Mouse (Mus musculus) hindbrain, postnatal 0 days (tissue): ENCODE results near the gene P2rx5. TPM values are rescaled to one million over a fixed set of nuclear protein-coding genes. Genes with fewer than 3 reads are reported as not detected.

ENCODE experiments used
- ATAC-seq: fragments of 200-750 bp; cut with Nextera tagmentation; 2 replicates; pipeline ENCODE4 v1.8.0; 2017; ENCODE audit warnings: mild to moderate bottlenecking, moderate TSS enrichment, moderate library complexity
- DNase-seq: peaks from one replicate; pipeline ENCODE4 v3.0.0-alpha.2; 2015; ENCODE audit warnings: low spot score
- H3K27ac ChIP-seq: fragments of 300-500 bp; sonication (generic); 2 replicates; pipeline ENCODE4 v1.5.1; 2014; ENCODE audit warnings: mild to moderate bottlenecking
- H3K27me3 ChIP-seq: fragments of 300-500 bp; sonication (generic); 2 replicates; pipeline ENCODE4 v1.6.1; 2014; ENCODE audit warnings: low read length, mixed read lengths; ENCODE audit not compliant: insufficient read depth
- H3K36me3 ChIP-seq: fragments of 300-500 bp; sonication (generic); 2 replicates; pipeline ENCODE4 v1.6.1; 2014; ENCODE audit warnings: low read length, mixed read lengths; ENCODE audit not compliant: insufficient read depth
- H3K4me1 ChIP-seq: fragments of 300-500 bp; sonication (generic); 2 replicates; pipeline ENCODE4 v1.6.1; 2014; ENCODE audit warnings: antibody characterized with exemption, low read length, mixed read lengths; ENCODE audit not compliant: insufficient read depth
- H3K4me2 ChIP-seq: fragments of 300-500 bp; sonication (generic); 2 replicates; pipeline ENCODE4 v1.6.1; 2014; ENCODE audit warnings: low read depth, mild to moderate bottlenecking, low read length, moderate library complexity, mixed read lengths
- H3K4me3 ChIP-seq: fragments of 300-500 bp; sonication (generic); 2 replicates; pipeline ENCODE4 v1.5.1; 2014; ENCODE audit warnings: low read length
- H3K9ac ChIP-seq: fragments of 300-500 bp; sonication (generic); replicated peaks from 2 replicates; pipeline ENCODE4 v1.6.1; 2014; ENCODE audit warnings: mild to moderate bottlenecking, low read length, moderate library complexity, mixed read lengths
- H3K9me3 ChIP-seq: fragments of 300-500 bp; sonication (generic); 2 replicates; pipeline ENCODE4 v1.6.1; 2016; ENCODE audit warnings: low read length, mixed read lengths
- CTCF ChIP-seq: IDR thresholded peaks from 2 replicates; pipeline ENCODE4 v1.5.1; 2016; ENCODE audit warnings: antibody characterized with exemption, control low read depth, low read depth
- WGBS: fragments of 180-500 bp; shearing (Covaris S2); extraction: QIAGEN DNeasy Blood & Tissue Kit; methylation state at CpG from one replicate; pipeline ENCODE4 v1.1.7; 2014; 5-methylcytosine and 5-hydroxymethylcytosine counted together
- polyA plus RNA-seq: library from polyadenylated mRNA; unstranded; fragments of >200 nt; fragmentation: Nextera tagmentation; extraction: Ambion mirVana; gene quantifications from 2 replicates; pipeline ENCODE4 v1.2.1, GENCODE M21; 2015
- total RNA-seq: library from RNA; depleted of rRNA; stranded (reverse); fragments of >200 nt; gene quantifications from 2 replicates; pipeline ENCODE4 v1.2.3, GENCODE M21; 2014

P2rx5 gene
- total and polyA plus RNA-seq, 2 experiments from 2014 or later: 0.48 to 1.2 TPM

DNA sequence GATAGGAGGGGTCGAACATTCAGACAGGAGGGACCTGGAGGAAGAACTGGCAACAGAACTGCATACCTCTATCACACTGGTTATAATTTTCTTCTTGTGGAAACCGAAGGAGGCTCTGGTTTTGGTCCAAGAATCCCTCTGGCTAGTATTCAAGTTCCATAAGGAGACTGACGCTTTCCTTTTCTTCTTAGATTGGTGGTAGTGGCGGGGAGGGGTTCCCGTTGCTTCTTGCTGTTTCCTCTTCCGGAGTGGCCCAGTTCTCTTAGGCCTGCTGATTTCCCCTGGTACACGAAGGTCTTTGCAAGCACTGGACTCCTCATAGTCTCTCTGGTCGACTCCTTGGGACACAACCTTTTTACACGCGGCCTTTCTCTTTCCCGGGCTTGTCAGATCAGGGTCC is 23.1 kb upstream of the P2rx5 start:
- WGBS: 37% methylated on average over 11 of the region's 11 CpGs
- no peak for ATAC-seq
- peak overlapping the region; percentile 50; the same call in 1 of the 2 replicates for H3K9ac ChIP-seq

DNA sequence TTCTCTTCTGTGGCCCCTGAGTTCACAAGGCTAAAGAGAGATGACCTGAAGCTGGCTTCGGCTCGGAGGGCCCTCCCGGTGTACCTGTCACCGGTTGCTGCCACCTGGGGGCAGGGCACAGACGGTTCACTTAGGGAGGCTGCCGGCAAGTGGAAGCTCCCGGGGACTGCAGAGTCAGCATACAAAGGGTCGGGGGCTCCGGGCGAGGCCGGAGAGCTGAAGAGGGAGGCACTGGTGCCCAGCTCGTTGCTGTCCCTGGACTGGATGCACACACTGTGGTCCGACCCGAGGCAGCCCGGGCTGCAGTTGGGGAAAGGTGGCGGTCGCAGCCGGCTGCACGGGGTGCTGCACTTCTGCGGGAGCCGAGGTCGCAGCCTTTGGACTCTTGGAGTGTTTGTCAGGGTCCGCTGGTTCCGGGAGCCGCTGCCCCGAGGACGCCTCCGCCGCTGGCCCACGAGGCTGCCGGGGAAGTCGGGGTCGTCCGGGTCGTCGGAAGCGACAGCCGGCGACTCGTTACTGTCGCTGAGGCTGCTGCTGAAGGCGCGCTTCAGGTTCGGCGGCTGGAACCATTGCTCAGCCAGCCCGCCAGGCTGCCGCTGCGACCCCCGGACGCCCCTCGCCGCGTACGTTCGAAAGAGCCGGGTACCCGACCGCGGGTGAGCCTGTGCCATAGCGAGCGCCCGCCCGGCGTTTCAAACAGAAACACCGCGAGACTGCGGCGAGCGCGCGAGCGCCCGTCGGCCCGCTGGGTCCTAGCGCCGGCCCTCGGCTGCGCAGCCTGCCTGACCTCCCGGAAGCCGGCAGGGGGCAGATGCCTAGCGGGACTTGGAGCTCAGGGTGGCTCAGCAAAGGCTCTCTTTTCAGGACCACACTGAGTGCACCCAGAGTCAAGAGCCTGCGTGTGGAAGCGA is 22.4 kb upstream of the P2rx5 start, which contains the start of gene Haspin:
Gene Haspin, minus strand, starts transcription at position 704 of the 911 bp plus-strand sequence.
- Histone ChIP-seq H3K27me3 (no peaks in the 10 kb centered on the region), H3K4me2 (peak within 1 kb of the TSS; percentile 72), H3K4me3 (peak within 1 kb of the TSS; percentile 79), H3K4me1 (peaks cover 4% of the 10 kb centered on the region; the same call in 1 of the 2 replicates), H3K36me3 (no peaks in the 10 kb centered on the region), H3K27ac (no peak within 1 kb of the TSS), H3K9ac (peak within 1 kb of the TSS; percentile 50), H3K9me3 (no peaks in the 10 kb centered on the region)
- 1% methylated on average over 84 of the region's 84 CpGs for WGBS
- DNase-seq: peak; percentile 96
- ATAC-seq: peak; percentile 96
- TF ChIP-seq CTCF: peak; percentile 82

More for the DNA sequence above, 23.1 kb upstream of the P2rx5 start:
- Histone ChIP-seq H3K9me3 (no peaks in the 10 kb centered on the region), H3K4me1 (peaks cover 4% of the 10 kb centered on the region; the same call in 1 of the 2 replicates), H3K4me2 (peak overlapping the region; percentile 72), H3K27me3 (no peaks in the 10 kb centered on the region), H3K4me3 (peak overlapping the region; percentile 79), H3K36me3 (no peaks in the 10 kb centered on the region), H3K27ac (no peak overlapping the region)
- DNase-seq: peak; percentile 3
- no peak for TF ChIP-seq CTCF

DNA sequence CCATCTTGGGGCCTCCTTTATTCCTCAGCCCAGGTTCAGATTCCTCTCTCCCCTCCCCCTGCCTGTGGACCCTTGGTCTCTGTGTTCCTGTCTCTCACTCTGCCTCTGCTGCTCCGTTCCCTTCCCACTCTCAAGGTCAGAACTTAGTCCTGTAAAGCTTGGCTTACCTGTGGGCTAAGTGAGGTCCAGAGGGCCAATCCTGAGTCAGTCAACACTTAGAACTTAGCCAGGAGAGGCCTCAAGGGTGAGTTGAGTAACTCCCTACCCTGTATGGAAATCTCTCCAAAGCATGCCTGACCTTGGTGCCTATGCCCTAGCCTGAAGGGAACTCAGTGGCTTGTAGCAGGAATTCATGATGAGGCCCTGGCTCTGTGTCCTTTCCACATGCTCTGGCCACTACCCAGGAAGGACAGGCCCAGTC is 15.9 kb upstream of the P2rx5 start:
- no peak overlapping the region for H3K4me3 ChIP-seq
- H3K36me3 ChIP-seq: no peaks in the 10 kb centered on the region
- no peak for TF ChIP-seq CTCF
- no peak overlapping the region for H3K27ac ChIP-seq
- no peak for DNase-seq
- H3K4me1 ChIP-seq: no peaks in the 10 kb centered on the region
- WGBS: 70% methylated on average over 1 of the region's 1 CpGs
- H3K4me2 ChIP-seq: no peak overlapping the region
- H3K9ac ChIP-seq: no peak overlapping the region
- ATAC-seq: no peak
- no peaks in the 10 kb centered on the region for H3K9me3 ChIP-seq
- H3K27me3 ChIP-seq: no peaks in the 10 kb centered on the region

DNA sequence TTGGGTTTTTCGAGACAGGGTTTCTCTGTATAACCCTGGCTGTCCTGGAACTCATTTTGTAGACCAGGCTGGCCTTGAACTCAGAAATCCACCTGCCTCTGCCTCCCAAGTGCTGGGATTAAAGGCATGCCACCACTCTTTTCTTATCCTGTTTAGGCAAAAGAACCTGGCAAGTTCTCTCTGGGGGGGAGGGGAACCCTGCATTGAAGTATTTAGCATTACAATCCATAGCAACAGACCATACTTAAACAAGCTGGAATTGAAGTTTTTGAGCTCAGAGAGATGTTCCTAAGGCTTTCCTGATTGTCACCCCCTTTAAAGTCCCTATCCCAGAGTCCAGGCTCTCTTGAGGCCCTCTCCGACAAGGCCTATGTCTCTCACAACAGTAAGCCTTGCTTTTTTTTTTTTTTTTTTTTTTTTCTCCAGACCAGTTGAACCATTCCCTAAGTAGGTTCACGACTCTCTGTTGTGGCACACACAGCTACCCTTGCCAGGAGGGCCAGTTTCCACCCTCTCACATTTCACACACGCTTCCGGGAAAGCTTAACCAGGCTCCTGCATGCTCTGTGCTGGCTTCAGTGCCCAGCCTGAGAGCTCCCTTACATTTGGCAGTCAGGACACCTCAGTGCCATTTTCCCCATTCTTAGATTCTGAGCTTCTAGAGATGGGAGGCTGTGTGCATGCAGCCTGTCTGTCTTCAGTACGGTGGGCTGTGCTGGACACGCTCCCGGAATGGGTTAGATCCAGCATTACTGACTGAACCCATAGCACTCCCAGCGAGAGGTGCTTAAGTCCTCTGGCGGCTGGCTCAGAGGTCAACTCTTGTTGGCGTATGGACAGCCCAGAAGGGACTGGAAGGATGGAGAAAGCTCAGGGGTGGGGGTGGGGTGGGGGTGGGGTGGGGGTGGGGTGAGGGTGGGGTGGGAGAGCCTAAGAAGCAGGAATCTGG is 13.9 kb upstream of the P2rx5 start:
- Histone ChIP-seq H3K27me3 (no peaks in the 10 kb centered on the region), H3K4me2 (no peak overlapping the region), H3K36me3 (no peaks in the 10 kb centered on the region), H3K9ac (no peak overlapping the region), H3K4me1 (no peaks in the 10 kb centered on the region), H3K27ac (no peak overlapping the region), H3K9me3 (no peaks in the 10 kb centered on the region), H3K4me3 (no peak overlapping the region)
- ATAC-seq (no peak), DNase-seq (no peak)
- TF ChIP-seq CTCF: no peak
- WGBS: 53% methylated on average over 11 of the region's 11 CpGs

DNA sequence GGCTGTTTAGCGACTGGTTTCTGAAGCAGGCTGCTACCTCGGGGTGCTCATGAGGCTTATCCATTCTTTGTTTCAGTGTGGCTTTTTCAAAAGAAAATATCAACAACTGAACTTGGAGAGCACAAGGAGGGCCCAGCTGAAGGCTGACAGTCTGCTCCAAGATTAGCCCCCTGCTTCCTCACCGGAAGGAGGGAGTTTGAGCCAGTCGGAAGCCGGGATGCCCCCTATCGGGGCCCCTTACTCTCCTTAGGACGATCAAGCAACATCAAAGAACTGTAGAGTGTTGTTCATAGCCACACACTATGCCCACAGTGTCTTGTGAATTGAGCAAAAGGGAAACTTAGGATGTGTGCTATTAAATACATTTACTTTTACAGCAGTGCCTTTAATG is 13.3 kb upstream of the P2rx5 start:
- Histone ChIP-seq H3K4me3 (no peak overlapping the region), H3K36me3 (no peaks in the 10 kb centered on the region), H3K4me1 (no peaks in the 10 kb centered on the region), H3K9me3 (no peaks in the 10 kb centered on the region), H3K9ac (no peak overlapping the region), H3K4me2 (no peak overlapping the region), H3K27me3 (no peaks in the 10 kb centered on the region), H3K27ac (no peak overlapping the region)
- WGBS: 45% methylated on average over 7 of the region's 7 CpGs
- ATAC-seq (no peak), DNase-seq (no peak)
- no peak for TF ChIP-seq CTCF

DNA sequence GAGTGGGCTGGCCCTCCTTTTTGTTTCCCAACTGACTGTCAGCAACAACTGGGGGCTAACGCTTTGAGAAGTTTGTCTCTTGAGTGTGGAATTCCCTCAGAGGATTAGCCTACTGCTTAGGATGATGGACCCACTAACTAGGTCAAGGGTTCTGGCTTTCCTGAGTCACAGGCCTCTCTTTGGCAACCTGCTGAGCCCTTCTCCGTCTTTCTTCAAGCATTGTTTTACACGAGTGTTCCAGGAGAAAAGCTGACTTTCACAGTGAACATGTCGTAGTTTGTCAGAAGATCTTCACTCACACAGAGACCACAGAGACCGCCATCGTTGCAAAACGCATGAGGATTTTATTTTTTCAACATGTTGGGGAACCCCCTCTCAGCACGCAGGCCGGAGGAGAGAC is 12.0 kb upstream of the P2rx5 start:
- Histone ChIP-seq H3K9me3 (no peaks in the 10 kb centered on the region), H3K4me2 (no peak overlapping the region), H3K27ac (no peak overlapping the region), H3K9ac (no peak overlapping the region), H3K27me3 (no peaks in the 10 kb centered on the region), H3K36me3 (no peaks in the 10 kb centered on the region), H3K4me3 (no peak overlapping the region), H3K4me1 (no peaks in the 10 kb centered on the region)
- 67% methylated on average over 9 of the region's 9 CpGs for WGBS
- DNase-seq (no peak), ATAC-seq (no peak)
- TF ChIP-seq CTCF: no peak
